Mouse (Mus musculus) left cerebral cortex, postnatal 36 days (tissue): ENCODE data around the gene Cdan1. TPM values are rescaled to one million over a fixed set of nuclear protein-coding genes. Genes with fewer than 3 reads are reported as not detected.
"Not testable (repeated sequence)": the region's sequence is repeated elsewhere in the genome, so short reads cannot be mapped to it uniquely, and the experiment has no call there.

Experiments used
- DNase-seq, 2 experiments: peaks; one replicate each; pipeline ENCODE4 v3.0.0; 2021 to 2022; ENCODE audit warnings: low spot score in 2 of 2, mixed read lengths in 1 of 2
- intact Hi-C: fragments of 180-260 bp; cut with DNase I; formaldehyde crosslinking; loops from one replicate; pipeline ENCODE4 v1.15.1; 2025
- total RNA-seq, 2 experiments: library from RNA; stranded (reverse); gene quantifications; 2 replicates each; pipeline ENCODE4 v1.2.3; 2021

The Cdan1 gene
- total RNA-seq, 2 experiments from 2014 or later, result 22.8 to 32.1 TPM

GRCm38 (mm10) chr2:120700379-120700885 lies 149.5 kb downstream of the Cdan1 start:
- DNase-seq, result no peak
- intact Hi-C loops, result no loop called here

- DNase-seq, result no peak
- intact Hi-C loops, result no loop called here
Measured at GRCm38 (mm10) chr2:120697767-120698166, 152.2 kb downstream of the Cdan1 start.

GRCm38 (mm10) chr2:120681151-120681550 lies 168.8 kb downstream of the Cdan1 start:
- intact Hi-C loops, DNase-seq: not testable (repeated sequence)

GRCm38 (mm10) chr2:120670253-120670652 lies 179.7 kb downstream of the Cdan1 start:
- intact Hi-C loops, result no loop called here
- DNase-seq, result no peak

- intact Hi-C loops, result no loop called here
- DNase-seq, result no peak
Measured at GRCm38 (mm10) chr2:120667446-120667845, 182.5 kb downstream of the Cdan1 start.

Other genes with a start within 250 kb of the Cdan1 start
- gene Haus2, start 240.7 kb downstream of the Cdan1 start, total RNA-seq, result 10 to 100 TPM; 14.0 to 15.1 TPM
- gene Lrrc57, start 240.6 kb downstream of the Cdan1 start, total RNA-seq, result 10 to 100 TPM; 34.5 to 44.9 TPM
- gene Stard9, start 221.0 kb downstream of the Cdan1 start, total RNA-seq, result 10 to 100 TPM in 1 of 2 experiments, 1 to 10 TPM in 1; 7.1 to 10.2 TPM
- gene Ttbk2, start 476 bp upstream of the Cdan1 start, total RNA-seq, result 10 to 100 TPM; 89.4 to 90.6 TPM
- 10 to 100 TPM; 35.8 to 49.2 TPM for gene Ubr1, start 120.6 kb upstream of the Cdan1 start, total RNA-seq
- gene Tmem62, start 126.9 kb upstream of the Cdan1 start, total RNA-seq, result 10 to 100 TPM; 21.9 to 28.2 TPM
- gene Ccndbp1, start 158.3 kb upstream of the Cdan1 start, total RNA-seq, result 10 to 100 TPM; 54.9 to 59.4 TPM
- gene Epb42, start 186.9 kb upstream of the Cdan1 start, total RNA-seq, result not detected
- not detected for gene Tgm5, start 235.7 kb upstream of the Cdan1 start, total RNA-seq